Mouse (Mus musculus) MN1 (cell line): Measurements from ENCODE around the gene Olfr804.

Experiments used
- DNase-seq: peaks from one replicate; pipeline ENCODE4 v3.0.0-alpha.2; 2016; ENCODE audit warnings: low spot score

The Olfr804 gene

GRCm38 (mm10) chr10:129702910-129703309 is at the start of gene Olfr804:
TSS of gene Olfr804 (plus strand) at chr10:129703210.
- no peak for DNase-seq

DNA sequence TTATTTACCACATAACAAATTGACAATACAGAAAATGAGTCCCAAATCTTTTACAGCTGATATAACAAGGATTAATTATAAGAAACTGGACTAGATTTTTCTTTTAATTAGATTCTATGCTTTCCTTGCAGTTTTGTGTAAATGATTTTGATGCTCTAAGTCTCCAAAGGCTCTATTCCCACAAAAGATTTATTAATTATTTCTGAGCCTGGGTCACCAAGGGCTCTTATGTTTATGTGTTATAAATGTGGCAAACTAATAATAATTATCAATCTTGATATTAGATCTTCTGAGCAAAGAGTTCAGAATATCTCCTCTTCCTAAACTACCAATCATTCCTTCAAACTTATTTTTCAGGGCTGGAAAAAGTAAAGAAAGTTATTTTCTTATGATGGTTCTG is 45.6 kb upstream of the Olfr804 start, which contains the start of gene Olfr800:
Olfr800 (plus strand) TSS at position 301 of the 400 bp plus-strand sequence.
- DNase-seq, result no peak

DNA sequence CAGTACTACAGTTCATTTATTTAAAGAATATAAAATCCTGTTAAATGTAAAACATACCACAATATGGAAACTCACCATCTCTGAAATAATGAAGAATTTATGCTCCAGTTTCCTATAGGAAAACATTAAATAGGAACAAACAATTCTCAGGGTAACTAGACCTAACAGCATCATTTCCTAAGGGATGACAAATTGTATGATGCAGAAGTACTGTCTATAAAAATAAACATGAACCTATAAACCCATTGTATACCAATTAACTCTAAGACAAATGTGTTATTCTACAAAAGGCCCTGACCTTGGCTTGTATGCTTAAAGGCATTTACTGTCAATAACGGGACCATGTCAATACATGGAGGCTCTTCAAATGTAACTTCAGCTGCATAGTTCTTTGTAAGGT is 29.2 kb upstream of the Olfr804 start, which contains the start of gene Olfr801:
Olfr801 (minus strand) TSS at position 101 of the 400 bp plus-strand sequence.
- DNase-seq, result no peak

- DNase-seq, result no peak
Observed at GRCm38 (mm10) chr10:129688069-129688468, 14.9 kb upstream of the Olfr804 start, which contains the start of gene Olfr802. TSS of gene Olfr802 (minus strand) at chr10:129688169.

DNA sequence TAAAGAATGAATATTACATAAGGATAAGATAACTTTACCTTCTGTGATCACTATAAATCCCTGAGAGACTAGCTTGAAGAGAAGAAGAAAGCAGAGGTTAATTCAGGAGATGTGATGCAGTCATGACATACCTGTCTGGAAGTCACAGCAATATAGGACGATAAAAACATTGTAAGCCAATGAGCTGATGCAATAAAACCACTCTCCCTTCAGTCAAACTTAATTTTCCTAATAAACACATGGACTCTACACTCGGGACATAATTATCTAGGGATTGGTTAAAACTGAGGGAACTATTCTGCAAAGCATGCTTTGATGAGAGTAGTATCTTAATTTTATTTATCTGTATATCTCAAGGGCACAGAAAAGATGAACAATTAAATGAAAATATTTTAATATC is 8.8 kb upstream of the Olfr804 start, which contains the start of gene Olfr803:
Olfr803 (minus strand) TSS at position 101 of the 400 bp plus-strand sequence.
- DNase-seq, result no peak

DNA sequence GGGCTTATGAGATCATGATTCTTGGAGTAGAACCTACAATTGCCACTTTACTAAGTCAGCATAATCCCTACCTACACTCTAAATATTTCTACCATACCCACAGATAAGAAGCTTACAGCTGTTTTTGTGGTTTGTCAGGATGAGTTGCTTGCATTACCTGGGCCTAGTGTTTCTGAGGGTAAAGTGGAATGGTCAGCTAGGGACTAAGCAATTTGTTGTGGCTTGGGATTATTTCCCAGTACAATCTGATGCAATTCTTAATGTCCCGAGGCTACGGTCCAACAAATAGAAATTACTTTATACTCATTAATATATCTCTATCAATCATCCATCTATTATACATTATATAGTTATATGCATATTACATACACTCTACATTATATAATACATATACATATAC is 26.3 kb downstream of the Olfr804 start, which contains the start of gene Olfr805:
Olfr805 (minus strand) TSS at position 101 of the 400 bp plus-strand sequence.
- DNase-seq, result no peak

DNA sequence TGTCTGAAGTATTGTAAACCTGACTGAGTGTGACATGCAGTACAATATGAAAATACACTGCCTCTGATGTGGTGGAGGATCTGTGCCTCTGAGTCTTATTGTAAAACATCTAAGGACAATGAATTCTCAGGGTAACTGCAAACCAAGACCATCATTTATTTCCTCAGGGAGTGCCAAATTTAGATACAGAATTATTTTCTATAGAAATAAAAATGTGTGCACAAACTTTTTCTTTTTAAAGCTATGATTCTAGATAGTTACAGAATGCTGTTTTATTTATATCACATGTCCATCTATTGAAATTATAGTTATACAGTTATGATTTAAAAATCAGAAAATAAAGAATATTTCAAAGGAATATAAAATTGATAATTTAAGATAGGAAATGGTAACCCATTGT is 38.8 kb downstream of the Olfr804 start, which contains the start of gene Olfr806:
Olfr806 (minus strand) TSS at position 101 of the 400 bp plus-strand sequence.
- DNase-seq, result no peak

DNA sequence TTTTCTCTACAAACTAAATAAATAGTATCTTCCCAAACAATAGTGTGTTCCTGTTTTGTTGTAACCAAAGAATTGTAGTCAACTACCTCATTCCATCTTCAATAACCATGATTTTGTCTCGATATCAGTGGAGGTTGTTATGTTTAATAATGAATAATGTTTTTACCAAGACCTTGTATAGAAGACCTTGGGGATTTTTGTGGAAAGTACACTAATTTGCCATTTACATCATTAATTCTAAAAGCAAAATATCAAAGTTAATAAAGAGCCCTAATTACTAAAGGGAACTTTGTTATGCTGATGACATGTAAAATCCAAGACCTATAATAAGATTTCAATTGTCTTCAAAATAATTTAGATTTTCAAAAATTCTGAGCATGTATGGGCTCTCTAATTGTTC is 54.7 kb downstream of the Olfr804 start, which contains the start of gene Olfr807:
Olfr807 (minus strand) TSS at position 101 of the 400 bp plus-strand sequence.
- no peak for DNase-seq
